In genomic region chr11:74650576-74651100, GRCm38 (mm10) we compare ENCODE assay signal across 8 mouse cellular contexts. TPM values are rescaled to one million over a fixed set of nuclear protein-coding genes. Genes with fewer than 3 reads are reported as not detected.
DNase-seq lines count a peak whose midpoint lies in the region; ATAC-seq and TF ChIP-seq lines count a peak whose summit lies in the region.

No protein-coding gene starts in this region.

- intact Hi-C loops in left cerebral cortex, postnatal 4 days (cut with DNase I) = no loop called here

- TF ChIP-seq CTCF in cerebellum, adult 2 months (IDR thresholded peaks at IDR 0.05; ENCODE audit: borderline replicate concordance, insufficient read depth, low read depth, low read length) = no peak

- H3K9me3 ChIP-seq in neural tube, embryonic 11.5 days (ENCODE audit: control insufficient read depth, low read length) = no peaks in the 10 kb centered on the region
- H3K9me3 ChIP-seq in limb, embryonic 15.5 days = no peaks in the 10 kb centered on the region
- no peaks in the 10 kb centered on the region for H3K9me3 ChIP-seq in stomach, embryonic 16.5 days (replicated peaks; ENCODE audit: control insufficient read depth, low read length)

- no peak overlapping the region for H3K27ac ChIP-seq in cerebellum, adult 2 months (ENCODE audit: insufficient read depth, low read length)
- no peak overlapping the region for H3K27ac ChIP-seq in neural tube, embryonic 11.5 days (ENCODE audit: low read depth, low read length)
- H3K27ac ChIP-seq in limb, embryonic 15.5 days = peak overlapping the region; percentile 77; the same call in 1 of the 2 replicates
- H3K27ac ChIP-seq in stomach, embryonic 16.5 days (ENCODE audit: low read length) = peak overlapping the region; percentile 90

- 33% methylated on average over 4 of the region's 4 CpGs for WGBS in cerebellum, adult 2 months
- WGBS in neural tube, embryonic 11.5 days = 74% methylated on average over 4 of the region's 4 CpGs
- WGBS in limb, embryonic 15.5 days = 68% methylated on average over 4 of the region's 4 CpGs
- WGBS in stomach, embryonic 16.5 days = 37% methylated on average over 4 of the region's 4 CpGs

- H3K4me1 ChIP-seq in cerebellum, adult 2 months (ENCODE audit: control insufficient read depth, insufficient read depth, low read length) = peaks cover 19% of the 10 kb centered on the region
- peaks cover 15% of the 10 kb centered on the region for H3K4me1 ChIP-seq in neural tube, embryonic 11.5 days (ENCODE audit: control insufficient read depth, insufficient read depth, low read length)
- H3K4me1 ChIP-seq in limb, embryonic 15.5 days = peaks cover 39% of the 10 kb centered on the region
- peaks cover 33% of the 10 kb centered on the region for H3K4me1 ChIP-seq in stomach, embryonic 16.5 days (ENCODE audit: control insufficient read depth, insufficient read depth, low read length)

- peak overlapping the region; percentile 59 for H3K4me3 ChIP-seq in cerebellum, adult 2 months (replicated peaks; ENCODE audit: insufficient read depth, low read depth, low read length)
- peak overlapping the region; percentile 89; the same call in 1 of the 2 replicates for H3K4me3 ChIP-seq in neural tube, embryonic 11.5 days (ENCODE audit: low read depth, low read length)
- H3K4me3 ChIP-seq in limb, embryonic 15.5 days = peak overlapping the region; percentile 100
- H3K4me3 ChIP-seq in stomach, embryonic 16.5 days (replicated peaks; ENCODE audit: low read length) = peak overlapping the region; percentile 97

- peak overlapping the region; percentile 97 for H3K4me2 ChIP-seq in neural tube, embryonic 11.5 days (ENCODE audit: low read depth)
- peak overlapping the region; percentile 84 for H3K4me2 ChIP-seq in limb, embryonic 15.5 days
- H3K4me2 ChIP-seq in stomach, embryonic 16.5 days (ENCODE audit: low read depth, low read length) = peak overlapping the region; percentile 88

- no peaks in the 10 kb centered on the region for H3K27me3 ChIP-seq in cerebellum, adult 2 months (ENCODE audit: control insufficient read depth, insufficient read depth, low read length)
- H3K27me3 ChIP-seq in neural tube, embryonic 11.5 days (ENCODE audit: control insufficient read depth, insufficient read depth, low read length) = no peaks in the 10 kb centered on the region
- no peaks in the 10 kb centered on the region for H3K27me3 ChIP-seq in limb, embryonic 15.5 days
- H3K27me3 ChIP-seq in stomach, embryonic 16.5 days (ENCODE audit: control insufficient read depth, insufficient read depth, low read length) = no peaks in the 10 kb centered on the region

- peak overlapping the region; percentile 84; the same call in 1 of the 2 replicates for H3K9ac ChIP-seq in neural tube, embryonic 11.5 days (ENCODE audit: low read length)
- peak overlapping the region; percentile 91 for H3K9ac ChIP-seq in limb, embryonic 15.5 days
- peak overlapping the region; percentile 92 for H3K9ac ChIP-seq in stomach, embryonic 16.5 days (ENCODE audit: low read length)

- ATAC-seq in neural tube, embryonic 11.5 days (ENCODE audit: insufficient read depth, low FRiP score, low TSS enrichment) = no peak
- no peak for ATAC-seq in limb, embryonic 15.5 days (ENCODE audit: insufficient number of reproducible peaks, low FRiP score, low TSS enrichment, low read depth)
- ATAC-seq in stomach, embryonic 16.5 days (ENCODE audit: insufficient read depth, low FRiP score) = no peak

- no peak for DNase-seq in cerebellum, adult 2 months
- no peak for DNase-seq in cerebellum, adult 9-11 months
- no peak for DNase-seq in neural tube, embryonic 11.5 days (ENCODE audit: low spot score)
- DNase-seq in neural tube, embryonic 10.5 days (ENCODE audit: extremely low spot score, low spot score) = no peak
- DNase-seq in thymus, postnatal 0 days (ENCODE audit: low spot score) = no peak
- DNase-seq in left cerebral cortex, postnatal 4 days = no peak

- TF ChIP-seq POLR2A in cerebellum, adult 2 months (IDR thresholded peaks at IDR 0.05; ENCODE audit: borderline replicate concordance, insufficient read depth, low read length) = no peak

- H3K36me3 ChIP-seq in neural tube, embryonic 11.5 days (ENCODE audit: control insufficient read depth, insufficient read depth, low read length) = no peaks in the 10 kb centered on the region
- H3K36me3 ChIP-seq in limb, embryonic 15.5 days = 0 out of 2 replicates have a peak, but pooled peaks cover 7% of the 10 kb centered on the region
- H3K36me3 ChIP-seq in stomach, embryonic 16.5 days (ENCODE audit: control insufficient read depth, insufficient read depth, low read length) = no peaks in the 10 kb centered on the region

RNA-seq across cellular contexts. Expression of gene Cluh, which starts 1.3 kb away (rescaled TPM):
- 67.4 and 68.4 TPM in 2 replicates for polyA plus RNA-seq in cerebellum, adult 2 months (2012; rRNA removed)
- polyA plus RNA-seq in neural tube, embryonic 11.5 days (2014; fragmentation: Nextera tagmentation; extraction: Ambion mirVana) = 15.6 and 15.8 TPM in 2 replicates
- 23.9 and 24.7 TPM in 2 replicates for polyA plus RNA-seq in limb, embryonic 15.5 days (2015; fragmentation: Nextera tagmentation; extraction: Ambion mirVana)
- 41.3 and 42.5 TPM in 2 replicates for polyA plus RNA-seq in stomach, embryonic 16.5 days (2015; fragmentation: Nextera tagmentation; extraction: Ambion mirVana)
- polyA plus RNA-seq in thymus, postnatal 0 days (2015; fragmentation: Nextera tagmentation; extraction: Ambion mirVana) = 11.3 and 11.5 TPM in 2 replicates
- total RNA-seq in left cerebral cortex, postnatal 4 days (2021) = 10 to 100 TPM; 45.8 to 47.9 TPM

RNA-seq across cellular contexts. Expression of gene Ccdc92b, which starts 31.2 kb away (rescaled TPM):
- 21.8 and 22.7 TPM in 2 replicates for polyA plus RNA-seq in cerebellum, adult 2 months (2012; rRNA removed)
- polyA plus RNA-seq in neural tube, embryonic 11.5 days (2014; fragmentation: Nextera tagmentation; extraction: Ambion mirVana) = 1.9 TPM in 2 replicates
- 0.25 and 0.31 TPM in 2 replicates for polyA plus RNA-seq in limb, embryonic 15.5 days (2015; fragmentation: Nextera tagmentation; extraction: Ambion mirVana)
- polyA plus RNA-seq in stomach, embryonic 16.5 days (2015; fragmentation: Nextera tagmentation; extraction: Ambion mirVana) = 0.37 and 0.41 TPM in 2 replicates
- 0.06 and 0.10 TPM in 2 replicates for polyA plus RNA-seq in thymus, postnatal 0 days (2015; fragmentation: Nextera tagmentation; extraction: Ambion mirVana)
- 10 to 100 TPM; 16.2 to 17.5 TPM for total RNA-seq in left cerebral cortex, postnatal 4 days (2021)

RNA-seq across cellular contexts. Expression of gene Rap1gap2, which starts 39.9 kb away (rescaled TPM):
- polyA plus RNA-seq in cerebellum, adult 2 months (2012; rRNA removed) = 67.5 and 71.0 TPM in 2 replicates
- polyA plus RNA-seq in neural tube, embryonic 11.5 days (2014; fragmentation: Nextera tagmentation; extraction: Ambion mirVana) = 2.7 and 3.3 TPM in 2 replicates
- 1.6 and 2.0 TPM in 2 replicates for polyA plus RNA-seq in limb, embryonic 15.5 days (2015; fragmentation: Nextera tagmentation; extraction: Ambion mirVana)
- 10.9 and 11.8 TPM in 2 replicates for polyA plus RNA-seq in stomach, embryonic 16.5 days (2015; fragmentation: Nextera tagmentation; extraction: Ambion mirVana)
- 3.5 and 3.8 TPM in 2 replicates for polyA plus RNA-seq in thymus, postnatal 0 days (2015; fragmentation: Nextera tagmentation; extraction: Ambion mirVana)
- 10 to 100 TPM; 77.8 to 87.8 TPM for total RNA-seq in left cerebral cortex, postnatal 4 days (2021)

Comparison
In these comparisons a context has a peak if more than half of its experiments do, and no peak if none do; other contexts are left out.
1. H3K27ac ChIP-seq: peak in limb, embryonic 15.5 days (single experiment) and stomach, embryonic 16.5 days (single experiment); none in cerebellum, adult 2 months (single experiment) and neural tube, embryonic 11.5 days (single experiment).
2. Peak in every context shown above with its lines, with median percentiles within 50 percentile points of each other: H3K4me3 ChIP-seq, H3K4me2 ChIP-seq and H3K9ac ChIP-seq.